Comparison of ENCODE assay signal across 11 mouse cellular contexts in genomic region chr8:54610238-54610637, GRCm38 (mm10). TPM values are rescaled to one million over a fixed set of nuclear protein-coding genes. Genes with fewer than 3 reads are reported as not detected.
DNase-seq lines count a peak whose midpoint lies in the region; ATAC-seq and TF ChIP-seq lines count a peak whose summit lies in the region.
"Had no signal": no experiment of that assay in that cellular context is flagged by ENCODE, and none has a peak within 500 bp of the region (broad histone marks: within the 10 kb centered on the region; RNA-seq: fewer than 3 reads in every experiment).

No protein-coding gene starts in this region.

- intact Hi-C loops in heart, postnatal 14 days (cut with DNase I) = no loop called here

- ATAC-seq in stomach, postnatal 0 days (ENCODE audit: low FRiP score, low TSS enrichment) = 0 out of 2 replicates have a peak, but pooled peaks have one; percentile 70
- ATAC-seq: intestine, embryonic 15.5 days; midbrain, embryonic 15.5 days had no signal

- TF ChIP-seq EP300 in stomach, postnatal 0 days (optimal IDR thresholded peaks at IDR 0.05) = no peak

- DNase-seq in urinary bladder, postnatal 14 days (ENCODE audit: low spot score) = peak; percentile 19
- no peak for DNase-seq in urinary bladder, postnatal 4 days (ENCODE audit: low spot score in 2 of 2)
- DNase-seq in heart, postnatal 14 days = peak; percentile 16 to 52
- DNase-seq in stomach, postnatal 0 days (ENCODE audit: low spot score) = peak; percentile 15
- DNase-seq in midbrain, embryonic 10.5 days (ENCODE audit: low spot score) = no peak
- no peak for DNase-seq in thymus, postnatal 0 days (ENCODE audit: low spot score)

- H3K9ac ChIP-seq in stomach, postnatal 0 days (ENCODE audit: low read length) = no peak overlapping the region
- H3K9ac ChIP-seq: intestine, embryonic 15.5 days; limb, embryonic 12.5 days; midbrain, embryonic 15.5 days had no signal

- WGBS in stomach, postnatal 0 days = 55% methylated on average over 4 of the region's 4 CpGs
- WGBS in midbrain, embryonic 10.5 days = 73% methylated on average over 4 of the region's 4 CpGs

- H3K36me3 ChIP-seq in stomach, postnatal 0 days (ENCODE audit: control insufficient read depth, insufficient read depth, low read length) = no peaks in the 10 kb centered on the region
- no peaks in the 10 kb centered on the region for H3K36me3 ChIP-seq in midbrain, embryonic 10.5 days
- H3K36me3 ChIP-seq: intestine, embryonic 15.5 days; limb, embryonic 12.5 days; midbrain, embryonic 15.5 days had no signal

- H3K4me1 ChIP-seq in embryonic fibroblast, embryonic 13.5 days (ENCODE audit: control insufficient read depth, insufficient read depth, low read length) = peaks cover 6% of the 10 kb centered on the region
- no peaks in the 10 kb centered on the region for H3K4me1 ChIP-seq in stomach, postnatal 0 days (replicated peaks; ENCODE audit: control insufficient read depth, insufficient read depth)
- H3K4me1 ChIP-seq in midbrain, embryonic 10.5 days = no peaks in the 10 kb centered on the region
- H3K4me1 ChIP-seq: intestine, embryonic 15.5 days; limb, embryonic 12.5 days; midbrain, embryonic 15.5 days had no signal

- TF ChIP-seq POLR2A in embryonic fibroblast, embryonic 13.5 days (IDR thresholded peaks at IDR 0.05; ENCODE audit: low read depth, low read length) = no peak

- no peak overlapping the region for H3K4me2 ChIP-seq in stomach, postnatal 0 days (replicated peaks; ENCODE audit: low read depth)
- H3K4me2 ChIP-seq: intestine, embryonic 15.5 days; limb, embryonic 12.5 days; midbrain, embryonic 15.5 days had no signal

- no peaks in the 10 kb centered on the region for H3K27me3 ChIP-seq in stomach, postnatal 0 days (ENCODE audit: control insufficient read depth, insufficient read depth, low read length)
- no peaks in the 10 kb centered on the region for H3K27me3 ChIP-seq in midbrain, embryonic 10.5 days (ENCODE audit: low read depth, poor library complexity, severe bottlenecking)
- H3K27me3 ChIP-seq: intestine, embryonic 15.5 days; limb, embryonic 12.5 days; midbrain, embryonic 15.5 days had no signal

- no peak overlapping the region for H3K4me3 ChIP-seq in embryonic fibroblast, embryonic 13.5 days (ENCODE audit: insufficient read depth, low read length)
- H3K4me3 ChIP-seq in stomach, postnatal 0 days (ENCODE audit: low read depth, low read length) = no peak overlapping the region
- no peak overlapping the region for H3K4me3 ChIP-seq in midbrain, embryonic 10.5 days
- H3K4me3 ChIP-seq: intestine, embryonic 15.5 days; limb, embryonic 12.5 days; midbrain, embryonic 15.5 days had no signal

- H3K27ac ChIP-seq in embryonic fibroblast, embryonic 13.5 days (ENCODE audit: insufficient read depth, low read length) = peak overlapping the region; percentile 94
- H3K27ac ChIP-seq in stomach, postnatal 0 days (replicated peaks) = no peak overlapping the region
- H3K27ac ChIP-seq in midbrain, embryonic 10.5 days (replicated peaks) = no peak overlapping the region
- H3K27ac ChIP-seq: intestine, embryonic 15.5 days; limb, embryonic 12.5 days; midbrain, embryonic 15.5 days had no signal

- no peak for TF ChIP-seq CTCF in embryonic fibroblast, embryonic 13.5 days (IDR thresholded peaks at IDR 0.05; ENCODE audit: borderline replicate concordance, insufficient read depth, low read length)
- no peak for TF ChIP-seq CTCF in stomach, postnatal 0 days (IDR thresholded peaks at IDR 0.05; ENCODE audit: low read depth)

- H3K9me3 ChIP-seq in stomach, postnatal 0 days (ENCODE audit: control insufficient read depth, low read length) = no peaks in the 10 kb centered on the region
- no peaks in the 10 kb centered on the region for H3K9me3 ChIP-seq in midbrain, embryonic 10.5 days (replicated peaks)
- H3K9me3 ChIP-seq: intestine, embryonic 15.5 days; limb, embryonic 12.5 days; midbrain, embryonic 15.5 days had no signal

RNA-seq across cellular contexts. Expression of gene Spata4, which starts 9.7 kb away (rescaled TPM):
- not detected in 2 replicates for polyA plus RNA-seq in embryonic fibroblast, embryonic 13.5 days (2011; ENCODE audit: insufficient read length, low read depth, missing spikeins)
- not detected for total RNA-seq in heart, postnatal 14 days (2021)
- not detected in 2 replicates for polyA plus RNA-seq in stomach, postnatal 0 days (2015; fragmentation: Nextera tagmentation; extraction: Ambion mirVana)
- polyA plus RNA-seq in midbrain, embryonic 10.5 days (2016; fragmentation: Nextera tagmentation; extraction: Ambion mirVana) = not detected in 2 replicates
- polyA plus RNA-seq in thymus, postnatal 0 days (2015; fragmentation: Nextera tagmentation; extraction: Ambion mirVana) = not detected in 2 replicates
- polyA plus RNA-seq: forebrain, embryonic 11.5 days; intestine, embryonic 15.5 days; limb, embryonic 12.5 days had no signal

Comparison
In these comparisons a context has a peak if more than half of its experiments do, and no peak if none do; other contexts are left out.
1. DNase-seq: peak in urinary bladder, postnatal 14 days (single experiment), heart, postnatal 14 days (2 of 2) and stomach, postnatal 0 days (single experiment); none in urinary bladder, postnatal 4 days (0 of 2), midbrain, embryonic 10.5 days (single experiment) and thymus, postnatal 0 days (single experiment).